Mouse (Mus musculus) hindbrain, postnatal 0 days (tissue): ENCODE measurements at regions not wholly inside any gene's neighbourhood (a gene's known extent, or its start where the extent isn't known, plus 50 kb on each side); places are given as distances from the start of the nearest gene placed in this dataset.

ENCODE experiments used
- ATAC-seq: fragments of 200-750 bp; cut with Nextera tagmentation; 2 replicates; pipeline ENCODE4 v1.8.0; 2017; ENCODE audit warnings: mild to moderate bottlenecking, moderate TSS enrichment, moderate library complexity
- DNase-seq: peaks from one replicate; pipeline ENCODE4 v3.0.0-alpha.2; 2015; ENCODE audit warnings: low spot score
- H3K27ac ChIP-seq: fragments of 300-500 bp; sonication (generic); 2 replicates; pipeline ENCODE4 v1.5.1; 2014; ENCODE audit warnings: mild to moderate bottlenecking
- H3K27me3 ChIP-seq: fragments of 300-500 bp; sonication (generic); 2 replicates; pipeline ENCODE4 v1.6.1; 2014; ENCODE audit warnings: low read length, mixed read lengths; ENCODE audit not compliant: insufficient read depth
- H3K36me3 ChIP-seq: fragments of 300-500 bp; sonication (generic); 2 replicates; pipeline ENCODE4 v1.6.1; 2014; ENCODE audit warnings: low read length, mixed read lengths; ENCODE audit not compliant: insufficient read depth
- H3K4me1 ChIP-seq: fragments of 300-500 bp; sonication (generic); 2 replicates; pipeline ENCODE4 v1.6.1; 2014; ENCODE audit warnings: antibody characterized with exemption, low read length, mixed read lengths; ENCODE audit not compliant: insufficient read depth
- H3K4me2 ChIP-seq: fragments of 300-500 bp; sonication (generic); 2 replicates; pipeline ENCODE4 v1.6.1; 2014; ENCODE audit warnings: low read depth, mild to moderate bottlenecking, low read length, moderate library complexity, mixed read lengths
- H3K4me3 ChIP-seq: fragments of 300-500 bp; sonication (generic); 2 replicates; pipeline ENCODE4 v1.5.1; 2014; ENCODE audit warnings: low read length
- H3K9ac ChIP-seq: fragments of 300-500 bp; sonication (generic); replicated peaks from 2 replicates; pipeline ENCODE4 v1.6.1; 2014; ENCODE audit warnings: mild to moderate bottlenecking, low read length, moderate library complexity, mixed read lengths
- H3K9me3 ChIP-seq: fragments of 300-500 bp; sonication (generic); 2 replicates; pipeline ENCODE4 v1.6.1; 2016; ENCODE audit warnings: low read length, mixed read lengths
- CTCF ChIP-seq: IDR thresholded peaks from 2 replicates; pipeline ENCODE4 v1.5.1; 2016; ENCODE audit warnings: antibody characterized with exemption, control low read depth, low read depth
- WGBS: fragments of 180-500 bp; shearing (Covaris S2); extraction: QIAGEN DNeasy Blood & Tissue Kit; methylation state at CpG from one replicate; pipeline ENCODE4 v1.1.7; 2014; 5-methylcytosine and 5-hydroxymethylcytosine counted together

GRCm38 (mm10) chr2:84079284-84079683 lies 88.9 kb downstream of the Gm13691 start:
- Histone ChIP-seq H3K4me1 (no peaks in the 10 kb centered on the region), H3K27me3 (no peaks in the 10 kb centered on the region), H3K4me2 (no peak overlapping the region), H3K27ac (no peak overlapping the region), H3K9me3 (no peaks in the 10 kb centered on the region), H3K9ac (no peak overlapping the region), H3K4me3 (no peak overlapping the region), H3K36me3 (no peaks in the 10 kb centered on the region)
- TF ChIP-seq CTCF, result no peak
- DNase-seq, result no peak
- 77% methylated on average over 8 of the region's 8 CpGs for WGBS
- no peak for ATAC-seq

GRCm38 (mm10) chr2:84080228-84080627 lies 89.9 kb downstream of the Gm13691 start:
- no peak for ATAC-seq
- no peak overlapping the region for H3K27ac ChIP-seq
- H3K36me3 ChIP-seq, result no peaks in the 10 kb centered on the region
- no peaks in the 10 kb centered on the region for H3K4me1 ChIP-seq
- 82% methylated on average over 3 of the region's 3 CpGs for WGBS
- DNase-seq, result no peak
- no peak overlapping the region for H3K9ac ChIP-seq
- no peaks in the 10 kb centered on the region for H3K27me3 ChIP-seq
- H3K4me2 ChIP-seq, result no peak overlapping the region
- TF ChIP-seq CTCF, result no peak
- H3K4me3 ChIP-seq, result no peak overlapping the region
- H3K9me3 ChIP-seq, result no peaks in the 10 kb centered on the region

- Histone ChIP-seq H3K4me2 (no peak overlapping the region), H3K27me3 (no peaks in the 10 kb centered on the region), H3K4me1 (no peaks in the 10 kb centered on the region), H3K4me3 (no peak overlapping the region), H3K36me3 (no peaks in the 10 kb centered on the region), H3K9ac (no peak overlapping the region), H3K27ac (no peak overlapping the region), H3K9me3 (no peaks in the 10 kb centered on the region)
- TF ChIP-seq CTCF, result no peak
- WGBS, result 88% methylated on average over 1 of the region's 1 CpGs
- DNase-seq (peak; percentile 5), ATAC-seq (peak; percentile 64; the same call in 1 of the 2 replicates)
Measured at GRCm38 (mm10) chr2:84094751-84095150, 104.4 kb downstream of the Gm13691 start.

- Histone ChIP-seq H3K27ac (no peak overlapping the region), H3K4me3 (no peak overlapping the region), H3K4me1 (no peaks in the 10 kb centered on the region), H3K9ac (no peak overlapping the region), H3K9me3 (no peaks in the 10 kb centered on the region), H3K27me3 (no peaks in the 10 kb centered on the region), H3K4me2 (no peak overlapping the region), H3K36me3 (no peaks in the 10 kb centered on the region)
- DNase-seq (peak; percentile 39), ATAC-seq (no peak)
- no peak for TF ChIP-seq CTCF
- WGBS, result 56% methylated on average over 4 of the region's 4 CpGs
Measured at GRCm38 (mm10) chr2:84098746-84099145, 108.4 kb downstream of the Gm13691 start.

- ATAC-seq, result no peak
- 80% methylated on average over 6 of the region's 6 CpGs for WGBS
- Histone ChIP-seq H3K4me1 (no peaks in the 10 kb centered on the region), H3K36me3 (no peaks in the 10 kb centered on the region), H3K9ac (no peak overlapping the region), H3K4me3 (no peak overlapping the region), H3K27ac (no peak overlapping the region), H3K4me2 (no peak overlapping the region), H3K9me3 (no peaks in the 10 kb centered on the region), H3K27me3 (no peaks in the 10 kb centered on the region)
- no peak for TF ChIP-seq CTCF
- no peak for DNase-seq
Measured at GRCm38 (mm10) chr2:84113562-84113961, 123.2 kb downstream of the Gm13691 start.

GRCm38 (mm10) chr2:84119839-84120238 lies 129.5 kb downstream of the Gm13691 start:
- no peaks in the 10 kb centered on the region for H3K36me3 ChIP-seq
- TF ChIP-seq CTCF, result no peak

GRCm38 (mm10) chr2:84127586-84127985 lies 137.2 kb downstream of the Gm13691 start:
- H3K36me3 ChIP-seq, result no peaks in the 10 kb centered on the region
- ATAC-seq (no peak), DNase-seq (peak; percentile 37)
- H3K9me3 ChIP-seq, result no peaks in the 10 kb centered on the region
- 80% methylated on average over 3 of the region's 3 CpGs for WGBS
- H3K9ac ChIP-seq, result no peak overlapping the region
- H3K4me1 ChIP-seq, result no peaks in the 10 kb centered on the region
- H3K27ac ChIP-seq, result no peak overlapping the region
- no peak overlapping the region for H3K4me2 ChIP-seq
- no peaks in the 10 kb centered on the region for H3K27me3 ChIP-seq
- H3K4me3 ChIP-seq, result no peak overlapping the region
- no peak for TF ChIP-seq CTCF

More at GRCm38 (mm10) chr2:84119839-84120238, 129.5 kb downstream of the Gm13691 start:
- Histone ChIP-seq H3K4me1 (no peaks in the 10 kb centered on the region), H3K27ac (no peak overlapping the region), H3K4me3 (no peak overlapping the region), H3K4me2 (no peak overlapping the region), H3K27me3 (no peaks in the 10 kb centered on the region), H3K9me3 (no peaks in the 10 kb centered on the region), H3K9ac (no peak overlapping the region)
- no peak for DNase-seq
- 89% methylated on average over 2 of the region's 2 CpGs for WGBS
- ATAC-seq, result no peak
